Mouse (Mus musculus): Measurements from ENCODE around the gene Wdfy1.

DNA sequence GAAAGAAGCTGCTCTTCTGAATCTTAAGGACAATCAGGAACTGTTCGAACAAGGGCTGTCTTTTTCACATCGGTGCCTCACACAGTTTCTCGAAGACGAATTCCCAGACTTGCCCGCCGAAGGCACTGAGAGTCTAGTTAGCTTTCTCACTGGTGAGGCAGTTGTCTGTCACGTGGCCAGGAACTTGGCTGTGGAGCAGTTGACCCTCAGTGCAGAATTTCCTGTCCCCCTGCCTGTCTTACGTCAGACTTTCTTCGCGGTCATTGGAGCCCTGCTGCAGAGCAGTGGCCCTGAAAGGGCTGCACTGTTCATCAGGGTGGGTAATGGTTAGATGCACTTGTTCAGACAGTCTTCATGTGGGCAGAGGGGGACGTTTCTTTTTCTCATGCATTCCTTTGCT, 2.1 kb upstream of the Wdfy1 start:
- TF ChIP-seq CTCF (IDR thresholded peaks at IDR 0.05; ENCODE audit: borderline replicate concordance, extremely low read depth, insufficient read depth, insufficient read length) (no peak), POLR2A (IDR thresholded peaks at IDR 0.05; ENCODE audit: borderline replicate concordance, extremely low read depth, insufficient read depth, insufficient read length, poor library complexity, severe bottlenecking) (no peak)

Measured in brain, embryonic 14.5 days (tissue).